In genomic region chr4:45447196-45447595, GRCm38 (mm10) we compare ENCODE assay signal across 12 mouse cellular contexts. TPM values are rescaled to one million over a fixed set of nuclear protein-coding genes. Genes with fewer than 3 reads are reported as not detected.
DNase-seq lines count a peak whose midpoint lies in the region.
"Had no signal": no experiment of that assay in that cellular context is flagged by ENCODE, and none has a peak within 500 bp of the region (broad histone marks: within the 10 kb centered on the region; RNA-seq: fewer than 3 reads in every experiment).

No protein-coding gene starts in this region.

- DNase-seq in gastrocnemius, adult 8-10 months (ENCODE audit: low spot score in 2 of 2) = peak; percentile 22 to 30
- no peak for DNase-seq in gastrocnemius, postnatal 10 days
- DNase-seq in kidney, postnatal 36 days = peak; percentile 44 to 46
- DNase-seq in kidney, postnatal 4 days = no peak
- DNase-seq in NIH3T3 (ENCODE audit: low read depth) = peak; percentile 73
- DNase-seq in lung, postnatal 10 days = peak; percentile 42
- DNase-seq in thymus, postnatal 14 days = no peak
- DNase-seq in cerebellum, adult 9-10 months = no peak
- DNase-seq: cerebellum, adult 11-12 months; layer of hippocampus, postnatal 36 days; left cerebral cortex, postnatal 4 days; right cerebral cortex, postnatal 14 days had no signal

RNA-seq across cellular contexts. Expression of gene Slc25a51, which starts 38.6 kb away (rescaled TPM):
- 100 to 1,000 TPM in 2 of 4 experiments, 10 to 100 TPM in 2; 95.3 to 112 (median 98.9) TPM for total RNA-seq in gastrocnemius, adult 8-10 months (2022)
- 10 to 100 TPM; 73.2 to 75.5 TPM for total RNA-seq in gastrocnemius, postnatal 10 days (2021)

Comparison
In these comparisons a context has a peak if more than half of its experiments do, and no peak if none do; other contexts are left out.
1. DNase-seq: peak in gastrocnemius, adult 8-10 months (2 of 2), kidney, postnatal 36 days (2 of 2), NIH3T3 (single experiment) and lung, postnatal 10 days (single experiment); none in gastrocnemius, postnatal 10 days (single experiment), kidney, postnatal 4 days (0 of 2), thymus, postnatal 14 days (single experiment) and cerebellum, adult 9-10 months (single experiment).